Mouse (Mus musculus) liver, embryonic 14.5 days (tissue): Measurements from ENCODE around the gene Car3. TPM values are rescaled to one million over a fixed set of nuclear protein-coding genes. Genes with fewer than 3 reads are reported as not detected.
A peak's percentile ranks its signal among the peaks of the same experiment; 100 is the strongest.

Experiments used
- ATAC-seq: fragments of 200-750 bp; cut with Nextera tagmentation; 2 replicates; pipeline ENCODE4 v1.8.0; 2017; ENCODE audit warnings: moderate number of reproducible peaks, mild to moderate bottlenecking, moderate library complexity; ENCODE audit not compliant: insufficient read depth
- DNase-seq, 3 experiments: peaks; one replicate each; pipeline ENCODE4 v3.0.0-alpha.2; 2012 to 2013; ENCODE audit warnings: low read depth in 3 of 3, low spot score in 3 of 3
- H3K27ac ChIP-seq: fragments of 300-500 bp; sonication (generic); 2 replicates; pipeline ENCODE4 v1.5.1; 2014; ENCODE audit warnings: moderate library complexity, mild to moderate bottlenecking, control low read depth, inconsistent platforms
- H3K27me3 ChIP-seq: fragments of 300-500 bp; sonication (generic); 2 replicates; pipeline ENCODE4 v1.6.1; 2014; ENCODE audit warnings: mild to moderate bottlenecking, low read length, moderate library complexity; ENCODE audit not compliant: control insufficient read depth, insufficient read depth
- H3K36me3 ChIP-seq: fragments of 300-500 bp; sonication (generic); replicated peaks from 2 replicates; pipeline ENCODE4 v1.6.1; 2014; ENCODE audit warnings: low read depth; ENCODE audit not compliant: control insufficient read depth, insufficient read depth
- H3K4me1 ChIP-seq, 2 experiments: fragments of 200-500 bp in 1 of 2; fragments of 300-500 bp in 1 of 2; sonication (generic) in 1 of 2; replicated peaks; 2 replicates each; pipeline ENCODE4 v1.6.1; 2012 to 2014; ENCODE audit warnings: antibody characterized with exemption in 1 of 2, inconsistent platforms in 1 of 2, low read length in 1 of 2; ENCODE audit not compliant: control insufficient read depth in 2 of 2, insufficient read depth in 2 of 2
- H3K4me2 ChIP-seq: fragments of 300-500 bp; sonication (generic); 2 replicates; pipeline ENCODE4 v1.6.1; 2014; ENCODE audit warnings: low read depth, mild to moderate bottlenecking, control low read depth, moderate library complexity
- H3K4me3 ChIP-seq, 2 experiments: fragments of 200-500 bp in 1 of 2; fragments of 300-500 bp in 1 of 2; sonication (generic) in 1 of 2; 2 replicates each; pipeline ENCODE4 v1.5.1; 2012 to 2014; ENCODE audit warnings: low read depth in 2 of 2, low read length in 2 of 2, mild to moderate bottlenecking in 2 of 2, control low read depth in 1 of 2, inconsistent platforms in 1 of 2, moderate library complexity in 1 of 2; ENCODE audit not compliant: insufficient read depth in 1 of 2
- H3K9ac ChIP-seq: fragments of 300-500 bp; sonication (generic); replicated peaks from 2 replicates; pipeline ENCODE4 v1.6.1; 2014; ENCODE audit warnings: mild to moderate bottlenecking, control low read depth, moderate library complexity
- H3K9me3 ChIP-seq: fragments of 300-500 bp; sonication (generic); 2 replicates; pipeline ENCODE4 v1.6.1; 2016; ENCODE audit warnings: low read length, mixed read lengths; ENCODE audit not compliant: control insufficient read depth
- CTCF ChIP-seq: IDR thresholded peaks from 2 replicates; pipeline ENCODE4 v1.5.1; 2016; ENCODE audit warnings: antibody characterized with exemption, low read depth, control low read depth
- EP300 ChIP-seq: IDR thresholded peaks from 2 replicates; pipeline ENCODE4 v1.6.1; 2016; ENCODE audit warnings: antibody characterized with exemption, low read depth
- WGBS: fragments of 180-500 bp; shearing (Covaris S2); extraction: QIAGEN DNeasy Blood & Tissue Kit; methylation state at CpG from one replicate; pipeline ENCODE4 v1.1.7; 2014; ENCODE audit not compliant: insufficient replicate concordance; 5-methylcytosine and 5-hydroxymethylcytosine counted together
- polyA plus RNA-seq, 2 experiments: library from polyadenylated mRNA; depleted of rRNA in 1 of 2; stranded (reverse) in 1 of 2; unstranded in 1 of 2; fragments of >200 nt; fragmentation: Nextera tagmentation in 1 of 2; extraction: Ambion mirVana in 1 of 2; gene quantifications; 2 replicates each; pipeline versions ENCODE4 v1.2.1 to v1.2.3; 2012 to 2014

Gene Car3
- polyA plus RNA-seq, 2 experiments: 33.2 to 80.3 TPM

GRCm38 (mm10) chr3:14889085-14889484 is 25.8 kb downstream of the Car3 start:
- no peaks in the 10 kb centered on the region for H3K27me3 ChIP-seq
- H3K9ac ChIP-seq: peak overlapping the region; percentile 99
- peak overlapping the region; percentile 85 for H3K4me2 ChIP-seq
- ATAC-seq (no peak), DNase-seq (peak in 1 of 3 experiments; percentile 51)
- peaks cover 11 to 15% of the 10 kb centered on the region in 2 experiments for H3K4me1 ChIP-seq
- H3K4me3 ChIP-seq: peak overlapping the region; percentile 85 to 98
- 13% methylated on average over 2 of the region's 2 CpGs for whole genome bisulfite sequencing
- H3K36me3 ChIP-seq: peaks cover 61% of the 10 kb centered on the region
- no peaks in the 10 kb centered on the region for H3K9me3 ChIP-seq
- TF ChIP-seq CTCF (no peak), EP300 (0 out of 2 replicates have a peak, but pooled peaks have one; percentile 12)
- peak overlapping the region; percentile 89 for H3K27ac ChIP-seq

- H3K27me3 ChIP-seq: no peaks in the 10 kb centered on the region
- H3K4me1 ChIP-seq: peaks cover 10 to 12% of the 10 kb centered on the region in 2 experiments
- 17% methylated on average over 4 of the region's 4 CpGs for WGBS
- H3K4me3 ChIP-seq: peak overlapping the region; percentile 85 to 98
- no peak for TF ChIP-seq CTCF
- peak; percentile 63 for TF ChIP-seq EP300
- peak overlapping the region; percentile 85 for H3K4me2 ChIP-seq
- peak overlapping the region; percentile 99 for H3K9ac ChIP-seq
- peak in 1 of 3 experiments; percentile 58 for DNase-seq
- ATAC-seq: no peak
- no peaks in the 10 kb centered on the region for H3K9me3 ChIP-seq
- peaks cover 69% of the 10 kb centered on the region for H3K36me3 ChIP-seq
- peak overlapping the region; percentile 89 for H3K27ac ChIP-seq
These were observed 26.6 kb downstream of the Car3 start for GRCm38 (mm10) chr3:14889716-14890409.

GRCm38 (mm10) chr3:14892991-14893390 is 29.7 kb downstream of the Car3 start:
- Histone ChIP-seq H3K4me1 (peaks cover 6% of the 10 kb centered on the region in 2 experiments), H3K9ac (no peak overlapping the region), H3K27ac (peak overlapping the region; percentile 53), H3K9me3 (no peaks in the 10 kb centered on the region), H3K36me3 (peaks cover 89% of the 10 kb centered on the region), H3K4me2 (peak overlapping the region; percentile 52), H3K4me3 (peak overlapping the region in 1 of 2 experiments; percentile 20; a peak in 2 of 4 replicates), H3K27me3 (no peaks in the 10 kb centered on the region)
- DNase-seq (no peak), ATAC-seq (no peak)
- TF ChIP-seq CTCF (no peak), EP300 (no peak)
- 59% methylated on average over 3 of the region's 3 CpGs for WGBS

GRCm38 (mm10) chr3:14893700-14894099 is 30.4 kb downstream of the Car3 start:
- 65% methylated on average over 5 of the region's 5 CpGs for WGBS
- H3K36me3 ChIP-seq: peaks cover 89% of the 10 kb centered on the region

GRCm38 (mm10) chr3:14895333-14895732 is 32.0 kb downstream of the Car3 start:
- no peak for TF ChIP-seq CTCF
- TF ChIP-seq EP300: no peak
- no peaks in the 10 kb centered on the region for H3K9me3 ChIP-seq
- no peak overlapping the region for H3K27ac ChIP-seq
- peaks cover 90% of the 10 kb centered on the region for H3K36me3 ChIP-seq
- peaks cover 6% of the 10 kb centered on the region in 2 experiments for H3K4me1 ChIP-seq
- no peak overlapping the region for H3K4me2 ChIP-seq
- no peaks in the 10 kb centered on the region for H3K27me3 ChIP-seq
- no peak overlapping the region for H3K9ac ChIP-seq
- no peak for DNase-seq
- 86% methylated on average over 3 of the region's 3 CpGs for WGBS
- no peak overlapping the region for H3K4me3 ChIP-seq
- ATAC-seq: no peak

More at GRCm38 (mm10) chr3:14893700-14894099, 30.4 kb downstream of the Car3 start:
- H3K4me2 ChIP-seq: no peak overlapping the region
- H3K27ac ChIP-seq: no peak overlapping the region
- no peak for DNase-seq
- peaks cover 6% of the 10 kb centered on the region in 2 experiments for H3K4me1 ChIP-seq
- no peak overlapping the region for H3K9ac ChIP-seq
- H3K9me3 ChIP-seq: no peaks in the 10 kb centered on the region
- TF ChIP-seq EP300: no peak
- no peak for TF ChIP-seq CTCF
- no peak overlapping the region for H3K4me3 ChIP-seq
- no peaks in the 10 kb centered on the region for H3K27me3 ChIP-seq
- ATAC-seq: no peak
